ENCODE assay signal across 11 mouse cellular contexts in the genomic region with DNA sequence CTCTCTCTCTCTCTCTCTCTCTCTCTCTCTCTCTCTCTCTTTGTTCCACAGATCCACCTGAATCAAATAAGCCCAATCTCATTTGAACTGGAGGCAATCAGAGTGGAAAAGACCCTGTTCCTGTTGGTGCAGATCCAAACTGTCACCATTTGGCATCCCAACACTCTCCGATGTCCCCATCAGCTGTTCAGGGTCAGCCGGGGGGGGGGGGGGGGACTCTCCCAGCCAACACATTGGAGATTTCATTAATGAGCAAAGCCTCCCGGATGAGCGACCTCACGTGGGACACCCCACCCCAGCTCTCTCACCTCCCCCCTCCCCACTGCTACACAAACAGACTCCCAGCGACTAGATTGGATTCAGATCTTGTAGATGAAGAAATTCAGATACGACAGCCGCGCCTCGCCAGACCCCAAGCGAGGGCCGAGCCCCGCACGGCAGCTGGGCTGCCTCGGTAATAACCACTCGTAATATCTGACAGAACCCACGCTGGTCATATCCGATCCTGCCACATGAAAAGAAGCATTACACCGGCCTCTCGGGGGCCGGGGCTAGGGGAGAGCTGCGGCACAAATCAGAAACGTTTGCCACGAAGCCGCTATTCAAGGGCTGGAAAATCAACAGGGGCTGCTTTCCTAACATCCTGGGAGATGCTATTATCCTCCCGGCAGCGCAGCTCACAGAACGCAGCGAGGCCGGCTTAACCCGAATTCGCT.
DNase-seq lines count a peak whose midpoint lies in the region; ATAC-seq lines count a peak whose summit lies in the region.
"Had no signal": no experiment of that assay in that cellular context is flagged by ENCODE, and none has a peak within 500 bp of the region (broad histone marks: within the 10 kb centered on the region; RNA-seq: fewer than 3 reads in every experiment).

No protein-coding gene starts in this region.

- WGBS in heart, embryonic 15.5 days = 35% methylated on average over 31 of the region's 32 CpGs
- 30% methylated on average over 32 of the region's 32 CpGs for WGBS in embryonic facial prominence, embryonic 10.5 days
- WGBS in hindbrain, embryonic 15.5 days = 20% methylated on average over 32 of the region's 32 CpGs

- H3K4me2 ChIP-seq in heart, embryonic 15.5 days = peak overlapping the region; percentile 39
- peak overlapping the region; percentile 42 for H3K4me2 ChIP-seq in hindbrain, embryonic 15.5 days
- H3K4me2 ChIP-seq: liver, embryonic 15.5 days had no signal

- H3K36me3 ChIP-seq in heart, embryonic 15.5 days = no peaks in the 10 kb centered on the region
- H3K36me3 ChIP-seq in embryonic facial prominence, embryonic 10.5 days (replicated peaks) = no peaks in the 10 kb centered on the region
- H3K36me3 ChIP-seq in hindbrain, embryonic 15.5 days = no peaks in the 10 kb centered on the region
- H3K36me3 ChIP-seq: liver, embryonic 15.5 days had no signal

- no peak for DNase-seq in heart, postnatal 4 days
- peak; percentile 24 for DNase-seq in embryonic facial prominence, embryonic 10.5 days (ENCODE audit: low spot score)
- DNase-seq in neural tube, embryonic 10.5 days (ENCODE audit: extremely low spot score, low spot score) = peak; percentile 36
- no peak for DNase-seq in spleen, adult 18-20 months
- DNase-seq in layer of hippocampus, postnatal 14 days (ENCODE audit: low spot score in 2 of 2) = no peak
- DNase-seq: thymus, postnatal 4 days had no signal

- H3K9ac ChIP-seq in heart, embryonic 15.5 days = no peak overlapping the region
- no peak overlapping the region for H3K9ac ChIP-seq in hindbrain, embryonic 15.5 days
- H3K9ac ChIP-seq: liver, embryonic 15.5 days had no signal

- H3K4me3 ChIP-seq in heart, embryonic 15.5 days = no peak overlapping the region
- peak overlapping the region; percentile 44 for H3K4me3 ChIP-seq in embryonic facial prominence, embryonic 10.5 days
- H3K4me3 ChIP-seq in hindbrain, embryonic 15.5 days = no peak overlapping the region
- H3K4me3 ChIP-seq: liver, embryonic 15.5 days had no signal

- ATAC-seq in heart, embryonic 15.5 days (replicated peaks; ENCODE audit: insufficient number of reproducible peaks, insufficient read depth, low FRiP score, low read depth) = no peak
- ATAC-seq in hindbrain, embryonic 15.5 days (ENCODE audit: low FRiP score, low read depth) = no peak
- ATAC-seq in megakaryocyte progenitor cell, adult 5-6 weeks (replicated peaks; ENCODE audit: poor library complexity) = no peak
- ATAC-seq: CD4-positive, CD25-positive, alpha-beta regulatory T cell, adult 4 months had no signal

- H3K27ac ChIP-seq in heart, embryonic 15.5 days = no peak overlapping the region
- H3K27ac ChIP-seq in embryonic facial prominence, embryonic 10.5 days (replicated peaks) = peak overlapping the region; percentile 63; the same call in 1 of the 2 replicates
- peak overlapping the region; percentile 39; the same call in 1 of the 2 replicates for H3K27ac ChIP-seq in hindbrain, embryonic 15.5 days (replicated peaks)
- H3K27ac ChIP-seq: liver, embryonic 15.5 days had no signal

- peaks cover 17% of the 10 kb centered on the region for H3K4me1 ChIP-seq in heart, embryonic 15.5 days (replicated peaks)
- peaks cover 39% of the 10 kb centered on the region for H3K4me1 ChIP-seq in embryonic facial prominence, embryonic 10.5 days
- peaks cover 39% of the 10 kb centered on the region for H3K4me1 ChIP-seq in hindbrain, embryonic 15.5 days (replicated peaks)
- H3K4me1 ChIP-seq: liver, embryonic 15.5 days had no signal

- H3K9me3 ChIP-seq in heart, embryonic 15.5 days (replicated peaks) = no peaks in the 10 kb centered on the region
- no peaks in the 10 kb centered on the region for H3K9me3 ChIP-seq in embryonic facial prominence, embryonic 10.5 days
- H3K9me3 ChIP-seq in hindbrain, embryonic 15.5 days = no peaks in the 10 kb centered on the region
- H3K9me3 ChIP-seq: liver, embryonic 15.5 days had no signal

- peaks cover 9% of the 10 kb centered on the region; the same call in 1 of the 2 replicates for H3K27me3 ChIP-seq in heart, embryonic 15.5 days
- H3K27me3 ChIP-seq in embryonic facial prominence, embryonic 10.5 days (replicated peaks; ENCODE audit: low read depth, poor library complexity, severe bottlenecking) = peaks cover 98% of the 10 kb centered on the region
- H3K27me3 ChIP-seq in hindbrain, embryonic 15.5 days = no peaks in the 10 kb centered on the region

Comparison
In these comparisons a context has a peak if more than half of its experiments do, and no peak if none do; other contexts are left out.
1. DNase-seq: peak in embryonic facial prominence, embryonic 10.5 days (single experiment) and neural tube, embryonic 10.5 days (single experiment); none in heart, postnatal 4 days (single experiment), spleen, adult 18-20 months (0 of 2) and layer of hippocampus, postnatal 14 days (0 of 2).